Mouse (Mus musculus) right cerebral cortex, adult 2 months (tissue): ENCODE measurements at regions not wholly inside any gene's neighbourhood (a gene's known extent, or its start where the extent isn't known, plus 50 kb on each side); places are given as distances from the start of the nearest gene placed in this dataset.
A peak's percentile ranks its signal among the peaks of the same experiment; 100 is the strongest.
"Not testable (repeated sequence)": the region's sequence is repeated elsewhere in the genome, so short reads cannot be mapped to it uniquely, and the experiment has no call there.

Source experiments
- DNase-seq, 2 experiments: peaks; one replicate each; pipeline ENCODE4 v3.0.0; 2021 to 2022; ENCODE audit warnings: low spot score in 2 of 2

- peak; percentile 20 to 26 for DNase-seq
Observed at GRCm38 (mm10) chr13:82562576-82562975, 779.7 kb downstream of the Cetn3 start.

- DNase-seq: no peak
Observed at GRCm38 (mm10) chr13:82570925-82571324, 788.0 kb downstream of the Cetn3 start.

- no peak for DNase-seq
Observed at GRCm38 (mm10) chr13:82577937-82578336, 795.1 kb downstream of the Cetn3 start.

GRCm38 (mm10) chr13:82586335-82586734 is 803.5 kb downstream of the Cetn3 start:
- no peak for DNase-seq

- DNase-seq: peak; percentile 22 to 33
Observed at GRCm38 (mm10) chr13:82593831-82594230, 811.0 kb downstream of the Cetn3 start.

- no peak for DNase-seq
Observed at GRCm38 (mm10) chr13:82595566-82595965, 812.7 kb downstream of the Cetn3 start.

GRCm38 (mm10) chr13:82605868-82606267 is 823.0 kb downstream of the Cetn3 start:
- not testable (repeated sequence) for DNase-seq

- peak; percentile 4 to 16 for DNase-seq
Observed at GRCm38 (mm10) chr13:82619005-82619653, 836.3 kb downstream of the Cetn3 start.

- DNase-seq: no peak
Observed at GRCm38 (mm10) chr13:82620036-82620435, 837.2 kb downstream of the Cetn3 start.

- DNase-seq: no peak
Observed at GRCm38 (mm10) chr13:82620749-82621148, 837.9 kb downstream of the Cetn3 start.

GRCm38 (mm10) chr13:82628727-82629126 is 845.9 kb downstream of the Cetn3 start:
- not testable (repeated sequence) for DNase-seq
